Mouse (Mus musculus) brain, embryonic 18.5 days (tissue): Measurements from ENCODE around the gene Vgll4.

Experiments used
- DNase-seq: peaks from one replicate; pipeline ENCODE4 v3.0.0-alpha.2; 2012; ENCODE audit warnings: low read depth, low spot score

Vgll4 gene

GRCm38 (mm10) chr6:114874138-114874928 is 95.5 kb downstream of the Vgll4 start:
- DNase-seq: no peak

DNA sequence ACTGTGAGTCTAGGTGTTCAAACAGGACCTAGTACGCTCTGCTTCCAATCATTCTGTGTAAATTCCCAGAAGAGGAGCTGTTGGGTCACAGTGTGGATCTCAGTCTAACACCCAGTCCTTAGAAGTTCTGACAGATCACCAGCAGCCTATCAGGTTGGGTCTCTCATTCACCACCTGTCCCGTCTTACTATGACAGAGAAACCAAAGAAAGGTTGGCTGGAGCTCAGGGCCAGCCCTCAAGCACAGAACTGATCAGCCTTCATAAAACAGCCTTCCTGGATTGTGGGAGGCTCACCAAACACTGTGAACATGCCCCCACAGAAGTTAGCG is 96.0 kb downstream of the Vgll4 start:
- DNase-seq: no peak

GRCm38 (mm10) chr6:114871010-114871660 is 98.7 kb downstream of the Vgll4 start:
- no peak for DNase-seq

GRCm38 (mm10) chr6:114869501-114870076 is 100.2 kb downstream of the Vgll4 start:
- DNase-seq: no peak

GRCm38 (mm10) chr6:114868656-114869055 is 101.1 kb downstream of the Vgll4 start:
- DNase-seq: no peak

- DNase-seq: no peak
These were observed 103.2 kb downstream of the Vgll4 start for GRCm38 (mm10) chr6:114866619-114867018.

DNA sequence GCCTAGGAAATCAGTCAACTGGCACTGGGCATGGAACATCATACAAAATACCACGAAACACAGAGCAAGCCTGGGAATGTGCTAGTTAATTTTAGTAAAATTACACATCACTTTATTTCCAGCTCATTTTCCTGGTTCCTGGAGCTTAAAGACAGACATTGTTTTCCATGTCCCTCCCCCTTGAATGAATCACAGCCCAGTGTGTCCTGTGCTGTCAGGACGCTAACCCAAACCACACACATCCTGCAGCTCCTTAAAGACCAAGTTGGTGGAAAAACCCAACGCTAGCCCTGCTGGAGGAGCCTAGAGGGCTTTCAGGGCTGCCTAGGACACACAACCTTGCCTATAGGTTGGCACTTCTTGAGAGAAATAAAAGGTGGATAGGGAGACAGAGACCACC is 103.7 kb downstream of the Vgll4 start:
- no peak for DNase-seq

- no peak for DNase-seq
These were observed 105.4 kb downstream of the Vgll4 start for GRCm38 (mm10) chr6:114864421-114864820.

DNA sequence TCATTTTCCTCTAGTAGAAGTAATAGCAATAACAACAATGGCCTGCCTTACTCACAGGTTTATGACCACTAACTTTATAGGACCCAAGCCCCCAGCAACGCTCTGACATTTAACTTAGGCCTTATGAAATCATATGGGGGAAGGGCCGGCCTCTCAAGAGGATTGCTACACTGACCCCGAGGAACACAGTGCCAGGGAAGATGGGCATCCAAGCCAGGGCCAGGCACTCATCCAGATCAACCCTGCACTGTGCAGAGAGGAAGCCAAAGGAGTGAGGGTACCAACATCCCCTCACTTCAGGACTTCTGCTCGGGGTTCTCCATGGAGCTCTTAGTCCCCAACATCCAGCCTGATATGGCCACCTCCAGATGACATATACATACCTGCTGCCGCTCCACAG is 106.3 kb downstream of the Vgll4 start:
- no peak for DNase-seq

- no peak for DNase-seq
These were observed 107.7 kb downstream of the Vgll4 start for GRCm38 (mm10) chr6:114862046-114862445.

- DNase-seq: no peak
These were observed 108.2 kb downstream of the Vgll4 start for GRCm38 (mm10) chr6:114861591-114861990.

DNA sequence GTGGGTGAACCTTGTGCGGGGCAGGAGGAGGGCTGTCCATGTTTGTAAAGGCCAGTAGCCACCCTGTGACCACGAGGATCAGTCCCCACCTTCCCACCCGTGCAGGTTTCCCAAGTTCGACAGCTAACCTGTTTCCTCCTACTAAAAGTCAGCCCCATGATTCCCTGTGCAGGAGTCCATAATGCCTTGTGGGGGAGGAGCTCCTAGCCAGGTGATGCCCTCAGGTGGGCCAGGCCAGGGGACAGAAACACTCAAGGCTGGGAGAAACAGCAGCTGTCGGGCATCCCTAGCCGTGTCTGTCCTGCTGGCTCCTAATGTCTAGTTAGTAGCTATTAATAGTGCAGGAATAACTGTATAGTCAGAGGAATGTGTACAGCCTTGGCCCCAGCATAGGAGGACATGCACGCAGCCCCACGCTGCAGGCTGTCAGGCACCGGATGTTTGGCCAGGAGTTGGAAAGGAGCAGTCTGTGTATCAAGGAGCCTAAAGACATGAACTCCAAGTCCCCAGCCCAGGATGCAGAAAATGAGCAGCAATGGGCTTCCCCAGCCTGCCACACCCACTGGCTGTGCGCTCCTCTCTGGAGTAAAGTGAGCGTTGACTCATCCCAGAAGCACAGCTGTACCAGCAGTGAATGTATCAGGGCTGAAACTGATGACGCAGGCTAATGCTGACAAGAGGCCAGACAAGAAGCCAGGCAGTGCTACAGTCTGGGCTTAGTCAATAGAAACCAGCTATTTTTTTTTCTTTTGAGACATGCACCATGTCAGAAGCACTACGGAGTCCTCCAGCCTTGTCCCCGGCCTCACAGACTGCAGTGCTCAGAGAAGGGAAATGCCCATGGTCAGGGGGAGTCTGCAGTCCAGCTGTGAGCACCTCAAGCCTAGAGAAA is 108.9 kb downstream of the Vgll4 start:
- no peak for DNase-seq

- no peak for DNase-seq
These were observed 111.1 kb downstream of the Vgll4 start for GRCm38 (mm10) chr6:114858722-114859053.

GRCm38 (mm10) chr6:114857996-114858721 is 111.6 kb downstream of the Vgll4 start:
- DNase-seq: no peak

GRCm38 (mm10) chr6:114856501-114856900 is 113.3 kb downstream of the Vgll4 start:
- no peak for DNase-seq

DNA sequence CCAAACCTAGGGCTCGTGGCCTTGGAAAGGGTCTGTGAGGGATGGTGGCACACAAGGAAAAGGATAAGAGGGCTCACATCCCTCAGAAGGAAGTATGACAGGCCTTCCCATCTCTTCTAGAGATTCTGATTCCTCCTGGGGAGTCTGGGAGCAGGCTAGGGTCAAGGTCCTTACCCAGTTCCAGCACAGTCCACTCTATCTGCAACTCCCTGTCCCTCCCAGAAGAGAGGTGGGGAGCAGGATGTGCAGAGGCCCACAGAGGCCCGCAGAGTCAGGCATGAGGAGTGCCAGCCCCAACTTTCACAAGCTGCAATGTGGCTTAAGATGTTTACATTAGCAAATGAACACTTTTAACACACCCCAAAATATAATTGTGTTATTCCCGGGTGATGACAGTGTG is 114.2 kb downstream of the Vgll4 start:
- no peak for DNase-seq

DNA sequence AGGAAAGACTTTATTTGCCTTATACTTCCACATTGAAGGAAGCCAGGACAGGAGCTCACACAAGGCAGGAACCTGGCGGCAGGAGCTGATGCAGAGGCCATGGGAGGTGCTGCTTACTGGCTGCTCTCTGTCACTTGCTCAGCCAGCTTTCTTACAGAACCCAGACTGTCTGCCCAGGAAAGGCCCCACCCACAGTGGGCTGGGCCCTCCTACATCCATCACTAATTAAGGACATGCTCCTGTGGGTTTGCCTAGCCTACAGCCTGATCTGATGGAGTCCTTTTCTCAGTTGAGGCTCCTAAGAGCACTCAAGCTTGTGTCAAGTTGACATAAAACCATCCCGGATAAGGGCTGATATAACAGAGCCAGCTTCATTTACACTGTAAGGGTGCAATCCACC is 115.4 kb downstream of the Vgll4 start:
- no peak for DNase-seq

DNA sequence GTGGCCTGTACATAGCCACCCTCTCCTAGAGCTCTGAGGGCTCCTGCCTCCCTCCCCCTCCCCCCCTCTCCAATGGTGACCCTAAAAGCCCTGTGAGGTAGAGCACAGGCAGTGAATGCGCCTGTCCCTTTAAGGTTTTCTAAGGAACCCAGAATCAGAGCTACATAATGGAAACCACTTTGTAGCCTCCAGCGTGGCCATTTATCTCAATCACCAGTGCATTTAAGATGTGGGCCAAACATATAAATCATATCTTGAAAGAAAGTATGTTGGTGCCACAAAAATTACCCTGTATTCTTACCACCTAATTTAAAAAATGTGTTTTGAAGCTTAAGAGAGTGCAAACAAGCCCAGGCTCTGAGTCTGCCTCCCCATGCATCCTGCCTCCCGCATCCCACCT is 117.1 kb downstream of the Vgll4 start:
- no peak for DNase-seq

DNA sequence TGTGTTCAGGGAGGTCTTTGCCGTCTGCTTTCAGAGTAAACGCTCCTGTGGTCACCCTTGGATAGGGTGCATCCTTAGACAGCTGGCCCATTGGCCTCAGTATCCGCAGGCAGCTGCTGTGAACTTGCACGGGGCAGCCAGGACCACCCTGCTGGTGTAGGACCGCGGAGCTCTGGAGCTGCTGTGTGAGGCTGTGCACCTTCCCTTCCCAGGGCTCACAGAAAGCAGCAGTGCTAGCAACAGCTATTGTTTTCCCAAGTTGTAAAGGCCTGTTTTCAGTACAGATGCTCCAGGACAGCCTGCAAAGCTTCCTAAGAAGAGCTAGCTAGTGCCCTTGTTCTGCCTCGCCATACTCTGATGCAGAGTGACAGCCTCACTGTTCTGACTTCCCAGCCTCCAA is 118.1 kb downstream of the Vgll4 start:
- no peak for DNase-seq

DNA sequence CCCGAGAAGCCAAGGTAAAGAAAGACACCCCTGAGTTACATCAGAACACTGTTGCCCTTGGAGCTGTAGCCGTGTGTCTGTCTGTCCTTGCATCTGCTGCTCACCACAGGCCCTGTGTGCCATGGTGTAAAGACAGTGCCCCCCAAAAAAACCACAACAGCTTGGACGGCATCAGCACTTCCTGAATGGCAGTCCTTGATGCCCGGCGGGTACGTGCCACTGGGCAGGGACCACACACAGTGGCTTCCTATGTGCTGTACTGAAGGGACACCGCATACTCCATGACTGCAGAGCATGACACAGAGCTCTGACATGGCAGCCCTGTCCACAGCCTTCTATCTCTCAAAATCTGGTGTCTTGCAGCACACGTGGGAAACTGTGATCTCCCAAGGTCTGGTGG is 120.0 kb downstream of the Vgll4 start:
- DNase-seq: no peak

DNA sequence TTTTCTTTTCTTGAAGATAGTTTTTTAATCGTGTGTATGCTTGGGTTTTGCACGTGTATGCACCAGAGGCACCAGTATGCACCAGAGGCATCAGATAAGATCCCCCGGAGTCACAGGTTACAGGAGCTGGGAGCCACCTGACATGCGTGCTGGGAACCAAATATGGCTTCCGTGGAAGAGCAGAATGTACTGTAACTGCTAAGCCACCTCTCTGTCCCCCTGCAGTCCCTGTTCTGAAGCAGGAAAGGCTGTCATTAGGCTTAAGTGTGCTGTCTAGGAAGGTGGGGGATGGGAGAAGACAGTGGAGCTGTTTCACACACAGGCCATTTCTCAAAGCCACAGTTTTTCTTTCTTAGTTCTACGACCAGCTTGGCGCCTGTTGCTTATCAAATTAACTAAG is 121.0 kb downstream of the Vgll4 start:
- DNase-seq: no peak
